Mouse (Mus musculus) CH12.LX (cell line): ENCODE data around the gene Fam19a1. TPM values are rescaled to one million over a fixed set of nuclear protein-coding genes. Genes with fewer than 3 reads are reported as not detected.

Experiments
- DNase-seq: peaks from one replicate; pipeline ENCODE4 v3.0.0-alpha.2; 2013; ENCODE audit errors: extremely low read depth
- H3K27ac ChIP-seq: 2 replicates; pipeline ENCODE4 v1.5.1; 2012; ENCODE audit warnings: low read depth, mild to moderate bottlenecking, control low read depth, moderate library complexity; ENCODE audit not compliant: insufficient read depth
- H3K27me3 ChIP-seq: replicated peaks from 2 replicates; pipeline ENCODE3; 2012; ENCODE audit warnings: inconsistent platforms
- H3K36me3 ChIP-seq, 2 experiments: replicated peaks in 1 of 2; 2 replicates each; pipeline versions ENCODE3 to v1.6.1; 2012; ENCODE audit warnings: inconsistent platforms in 1 of 2, low read length in 1 of 2, mild to moderate bottlenecking in 1 of 2, mixed read lengths in 1 of 2, moderate library complexity in 1 of 2; ENCODE audit not compliant: control insufficient read depth in 1 of 2, insufficient read depth in 1 of 2
- H3K4me1 ChIP-seq, 2 experiments: 2 replicates each; pipeline ENCODE4 v1.6.1; 2012; ENCODE audit warnings: inconsistent platforms in 1 of 2, moderate library complexity in 1 of 2; ENCODE audit not compliant: insufficient read depth in 2 of 2, control insufficient read depth in 1 of 2
- H3K4me2 ChIP-seq: 2 replicates; pipeline ENCODE4 v1.6.1; 2012; ENCODE audit warnings: low read depth, mild to moderate bottlenecking, control low read depth; ENCODE audit not compliant: poor library complexity, insufficient read depth, severe bottlenecking
- H3K4me3 ChIP-seq, 3 experiments: fragments of 150-350 bp in 1 of 3; sonication (generic) in 1 of 3; replicated peaks in 1 of 3; 2 replicates each; pipeline versions ENCODE3 to v1.5.1; 2011 to 2012; ENCODE audit warnings: low read depth in 2 of 3, low read length in 2 of 3, mild to moderate bottlenecking in 2 of 3, moderate library complexity in 2 of 3, control low read depth in 1 of 3, improper control_type of control experiment in 1 of 3, inconsistent platforms in 1 of 3, mixed read lengths in 1 of 3; ENCODE audit not compliant: poor library complexity in 1 of 3
- H3K79me2 ChIP-seq: replicated peaks from 2 replicates; pipeline ENCODE4 v1.6.1; 2012; ENCODE audit warnings: mild to moderate bottlenecking, moderate library complexity; ENCODE audit not compliant: control insufficient read depth, poor library complexity, insufficient read depth, severe bottlenecking; ENCODE audit errors: extremely low read depth
- H3K9ac ChIP-seq: 2 replicates; pipeline ENCODE4 v1.6.1; 2012; ENCODE audit warnings: low read depth, mild to moderate bottlenecking, control low read depth, moderate library complexity; ENCODE audit not compliant: insufficient read depth
- H3K9me3 ChIP-seq: replicated peaks from 2 replicates; pipeline ENCODE3; 2012; ENCODE audit warnings: low read length, inconsistent platforms, mixed read lengths
- ELF1 ChIP-seq: IDR thresholded peaks from 2 replicates; pipeline ENCODE4 v1.6.1; 2014; ENCODE audit warnings: low read depth, mild to moderate bottlenecking, inconsistent platforms, low read length, improper control_type of control experiment
- ETS1 ChIP-seq: conservative IDR thresholded peaks from 2 replicates; pipeline ENCODE4 v1.6.1; 2012; ENCODE audit warnings: low read depth, mild to moderate bottlenecking, inconsistent platforms, low read length, improper control_type of control experiment, moderate library complexity
- HCFC1 ChIP-seq: IDR thresholded peaks from 2 replicates; pipeline ENCODE4 v1.6.1; 2012; ENCODE audit warnings: low read depth, mild to moderate bottlenecking, inconsistent platforms, low read length, improper control_type of control experiment
- IRF4 ChIP-seq: IDR thresholded peaks from 2 replicates; pipeline ENCODE4 v1.6.1; 2014; ENCODE audit warnings: low read depth, mild to moderate bottlenecking, inconsistent platforms, low read length, improper control_type of control experiment
- JUN ChIP-seq: IDR thresholded peaks from 2 replicates; pipeline ENCODE4 v1.6.1; 2011; ENCODE audit warnings: low read depth, mild to moderate bottlenecking, low read length, improper control_type of control experiment, moderate library complexity; ENCODE audit not compliant: insufficient read depth
- JUND ChIP-seq: conservative IDR thresholded peaks from 2 replicates; pipeline ENCODE4 v1.6.1; 2011; ENCODE audit warnings: low read depth, low read length, improper control_type of control experiment
- MAFK ChIP-seq: IDR thresholded peaks from 2 replicates; pipeline ENCODE4 v1.6.1; 2011; ENCODE audit warnings: low read length, improper control_type of control experiment; ENCODE audit not compliant: insufficient replicate concordance
- MXI1 ChIP-seq: IDR thresholded peaks from 2 replicates; pipeline ENCODE4 v1.6.1; 2011; ENCODE audit warnings: mild to moderate bottlenecking, low read depth, low read length, improper control_type of control experiment
- NELFE ChIP-seq: IDR thresholded peaks from 2 replicates; pipeline ENCODE4 v1.6.1; 2011; ENCODE audit warnings: low read depth, low read length, improper control_type of control experiment
- RCOR1 ChIP-seq: conservative IDR thresholded peaks from 2 replicates; pipeline ENCODE4 v1.6.1; 2012; ENCODE audit warnings: low read depth, mild to moderate bottlenecking, inconsistent platforms, low read length, improper control_type of control experiment
- SMC3 ChIP-seq: IDR thresholded peaks from 2 replicates; pipeline ENCODE4 v1.6.1; 2011; ENCODE audit warnings: low read depth, low read length, improper control_type of control experiment
- UBTF ChIP-seq: IDR thresholded peaks from 2 replicates; pipeline ENCODE4 v1.6.1; 2012; ENCODE audit warnings: low read depth, mild to moderate bottlenecking, inconsistent platforms, low read length, improper control_type of control experiment, moderate library complexity
- dilution Hi-C: fragments of 300-500 bp; cut with MboI; formaldehyde crosslinking; loops from 2 replicates; pipeline ENCODE4 v1.14.3; 2020; ENCODE audit warnings: low sequenced_read_pairs; ENCODE audit not compliant: extremely low pct_unique_long_range_greater_than_20kb, extremely low pct_ligation_motif_present
- in situ Hi-C: fragments of 300-500 bp; cut with MboI; formaldehyde crosslinking; loops from 3 replicates; pipeline ENCODE4 v1.14.3; 2019; ENCODE audit warnings: low sequenced_read_pairs, low pct_ligation_motif_present, low pct_unique_long_range_greater_than_20kb, mixed read lengths
- polyA plus RNA-seq: library from polyadenylated mRNA; unstranded; fragments of >175 nt; gene quantifications from 2 replicates; pipeline ENCODE4 v1.2.1, GENCODE M21; 2012; ENCODE audit warnings: low read depth; ENCODE audit not compliant: insufficient read length
- total RNA-seq, 2 experiments: library from RNA; depleted of rRNA; stranded (reverse); fragments of 300-350 nt in 1 of 2; fragments of >200 nt in 1 of 2; gene quantifications; 2 replicates each; pipeline ENCODE4 v1.2.3; 2012 to 2014

The Fam19a1 gene
- total and polyA plus RNA-seq, 3 experiments: 0.08 TPM; not detected in 2

DNA sequence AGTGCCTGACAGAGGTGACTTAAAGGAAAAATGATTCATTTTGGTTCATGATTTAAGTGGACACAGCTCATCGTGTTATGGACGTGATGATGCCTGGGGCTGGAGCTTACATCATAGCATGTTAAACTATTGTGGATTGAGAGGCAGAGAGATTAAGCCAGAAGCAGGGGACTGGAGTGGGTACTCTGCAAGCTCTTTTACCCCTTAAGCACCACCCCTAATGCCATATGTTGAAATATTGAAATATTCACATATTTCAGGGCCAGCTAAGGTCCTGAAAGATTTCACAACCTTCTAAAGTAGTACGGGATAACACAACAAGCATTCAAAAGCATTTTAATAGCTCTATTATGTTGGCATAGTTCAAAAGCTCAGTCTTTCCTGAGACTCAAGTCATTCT lies 468.2 kb downstream of the Fam19a1 start:
- no peak overlapping the region for H3K9ac ChIP-seq
- dilution Hi-C loops: no loop called here
- in situ Hi-C loops: no loop called here
- no peak for DNase-seq
- H3K4me2 ChIP-seq: no peak overlapping the region
- no peak overlapping the region for H3K4me3 ChIP-seq
- peaks cover 11% of the 10 kb centered on the region for H3K9me3 ChIP-seq
- H3K4me1 ChIP-seq: no peaks in the 10 kb centered on the region
- H3K36me3 ChIP-seq: no peaks in the 10 kb centered on the region
- no peak for TF ChIP-seq JUND
- TF ChIP-seq, all 38 proteins: peak for 0
- H3K27me3 ChIP-seq: no peaks in the 10 kb centered on the region
- no peaks in the 10 kb centered on the region for H3K79me2 ChIP-seq
- no peak overlapping the region for H3K27ac ChIP-seq

DNA sequence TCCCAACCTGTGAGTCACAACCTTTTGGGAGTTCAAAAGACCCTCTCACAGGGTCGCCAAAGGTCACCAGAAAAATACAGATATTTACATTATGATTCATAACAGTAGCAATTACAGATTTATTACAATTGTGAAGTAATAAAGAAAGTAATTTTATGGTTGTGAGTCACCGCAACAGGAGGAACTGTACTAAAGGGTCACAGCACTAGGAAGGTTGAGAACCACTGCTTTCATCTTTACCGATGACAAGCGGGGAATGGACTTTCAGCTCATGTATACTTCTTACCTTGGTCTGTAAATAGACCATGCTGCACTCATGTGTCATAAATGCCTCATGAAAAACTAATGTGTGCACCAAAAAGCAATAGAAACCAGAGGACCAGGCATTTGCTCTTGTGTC lies 474.5 kb downstream of the Fam19a1 start:
- Histone ChIP-seq H3K27me3 (no peaks in the 10 kb centered on the region), H3K4me3 (no peak overlapping the region), H3K36me3 (no peaks in the 10 kb centered on the region), H3K9me3 (peaks cover 13% of the 10 kb centered on the region), H3K27ac (no peak overlapping the region), H3K79me2 (no peaks in the 10 kb centered on the region), H3K4me2 (no peak overlapping the region), H3K4me1 (no peaks in the 10 kb centered on the region), H3K9ac (no peak overlapping the region)
- DNase-seq: no peak
- in situ Hi-C loops: no loop called here
- dilution Hi-C loops: no loop called here
- no peak for TF ChIP-seq ETS1
- TF ChIP-seq SMC3: no peak
- TF ChIP-seq RCOR1: no peak
- no peak for TF ChIP-seq JUN
- TF ChIP-seq MAFK: no peak
- TF ChIP-seq NELFE: no peak
- TF ChIP-seq HCFC1: no peak
- TF ChIP-seq UBTF: no peak
- TF ChIP-seq MXI1: no peak
- no peak for TF ChIP-seq IRF4

DNA sequence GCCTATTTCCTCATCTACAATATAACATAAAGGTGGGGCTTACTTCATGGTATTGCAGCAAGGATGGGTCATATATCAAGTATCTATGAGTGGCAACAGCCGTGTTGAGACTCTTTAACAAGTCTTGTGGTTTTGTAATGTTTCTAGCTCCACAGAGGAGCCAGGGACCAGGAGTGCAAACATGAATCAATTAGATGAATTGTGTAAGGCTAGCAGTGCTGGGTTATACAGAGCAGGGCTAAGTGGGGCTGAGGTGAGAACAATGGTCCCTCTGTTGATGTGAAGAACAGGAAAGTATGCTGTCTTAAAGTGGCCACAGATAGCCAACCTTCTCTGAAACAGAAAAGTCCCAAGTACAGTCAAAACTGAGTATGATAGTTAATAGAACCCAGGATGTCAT lies 480.1 kb downstream of the Fam19a1 start:
- Histone ChIP-seq H3K27me3 (no peaks in the 10 kb centered on the region), H3K4me2 (no peak overlapping the region), H3K79me2 (no peaks in the 10 kb centered on the region), H3K9ac (no peak overlapping the region), H3K27ac (no peak overlapping the region), H3K9me3 (peaks cover 12% of the 10 kb centered on the region), H3K4me3 (no peak overlapping the region), H3K4me1 (no peaks in the 10 kb centered on the region), H3K36me3 (no peaks in the 10 kb centered on the region)
- DNase-seq: no peak
- in situ Hi-C loops: no loop called here
- TF ChIP-seq JUND: no peak
- TF ChIP-seq ELF1: no peak
- dilution Hi-C loops: no loop called here
